Mouse (Mus musculus): ENCODE measurements at regions not wholly inside any gene's neighbourhood (a gene's known extent, or its start where the extent isn't known, plus 50 kb on each side); places are given as distances from the start of the nearest gene placed in this dataset.

DNA sequence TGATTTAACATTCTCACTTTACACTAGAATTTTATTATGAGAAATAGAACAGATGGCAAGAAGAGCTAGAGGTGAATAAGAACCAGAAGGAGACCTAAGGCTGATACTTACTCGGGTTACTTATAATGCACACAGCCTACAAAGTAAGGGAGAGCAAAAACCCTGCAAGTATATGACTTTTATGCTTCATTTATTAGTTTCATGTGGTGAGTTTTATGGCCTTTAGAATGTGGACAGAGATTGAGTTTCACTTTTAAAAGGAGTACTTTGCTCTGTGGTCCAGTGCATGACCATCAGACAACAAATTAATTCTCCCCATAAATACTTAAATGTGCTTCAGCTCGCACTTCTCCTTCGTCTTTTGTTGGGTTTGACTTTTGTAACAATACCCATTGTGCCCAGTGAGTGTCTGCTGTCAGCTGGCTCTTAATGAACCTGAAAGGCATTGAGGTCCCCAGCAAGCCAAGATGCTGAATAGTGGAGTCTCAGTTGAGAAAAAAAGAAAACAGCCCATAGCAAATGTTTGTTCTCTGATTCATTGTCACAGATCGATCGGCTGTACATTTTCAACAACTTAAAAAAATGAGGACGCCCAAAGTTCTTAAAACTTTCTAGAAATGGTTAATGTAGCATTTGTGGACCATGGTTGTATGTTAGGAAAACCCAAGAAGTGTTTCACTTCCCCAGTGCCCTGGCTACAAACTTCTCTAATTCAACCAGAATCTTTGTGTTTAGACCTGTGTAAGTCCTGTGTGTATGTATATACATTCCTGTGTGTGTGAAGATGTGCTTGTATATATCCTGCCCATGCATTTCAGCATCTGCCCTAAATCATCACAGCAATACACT is 194.5 kb downstream of the Gm5426 start:
- no peak for DNase-seq

DNA sequence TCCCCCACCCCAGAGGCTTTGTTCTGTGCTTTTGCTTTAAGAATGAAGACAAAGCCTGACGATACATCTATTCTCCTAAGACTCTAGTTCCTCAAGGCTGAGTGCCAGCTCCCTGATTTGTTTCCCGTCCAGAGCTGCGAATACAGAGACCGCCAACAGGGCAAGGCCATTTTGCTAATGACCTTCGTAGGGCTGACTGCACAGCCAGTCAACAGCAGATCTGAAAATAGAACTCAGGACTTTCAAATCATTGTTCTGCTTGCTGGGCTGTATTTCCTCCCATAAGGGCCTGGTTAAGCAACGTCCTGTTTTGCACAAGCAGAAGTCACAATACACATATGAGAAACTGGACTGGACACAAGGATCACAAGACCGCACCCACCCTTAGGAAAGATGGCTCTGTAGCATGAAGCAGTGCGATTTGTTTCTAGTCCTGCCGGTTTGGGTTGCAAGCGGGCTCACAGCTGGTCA is 196.4 kb downstream of the Gm5426 start:
- DNase-seq: no peak

DNA sequence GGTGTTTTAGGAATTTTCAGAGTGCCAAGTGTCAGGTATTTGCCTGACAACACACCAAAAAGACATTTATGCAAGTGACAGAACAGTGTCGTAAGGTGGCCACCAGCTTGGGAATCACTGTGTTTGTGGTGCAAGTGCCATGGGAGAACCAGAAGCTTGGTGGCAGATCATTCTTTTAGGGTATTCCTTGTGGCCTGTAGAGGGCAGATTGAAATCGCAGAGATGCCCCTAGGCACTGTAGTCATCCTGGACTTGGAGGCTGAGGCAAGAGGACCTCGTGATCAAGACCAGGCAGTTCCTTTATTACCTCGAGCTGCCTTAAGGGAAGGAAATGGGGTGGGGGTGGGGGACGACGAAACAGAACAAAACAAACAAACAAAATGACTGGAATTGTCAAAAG is 196.8 kb downstream of the Gm5426 start:
- no peak for DNase-seq

DNA sequence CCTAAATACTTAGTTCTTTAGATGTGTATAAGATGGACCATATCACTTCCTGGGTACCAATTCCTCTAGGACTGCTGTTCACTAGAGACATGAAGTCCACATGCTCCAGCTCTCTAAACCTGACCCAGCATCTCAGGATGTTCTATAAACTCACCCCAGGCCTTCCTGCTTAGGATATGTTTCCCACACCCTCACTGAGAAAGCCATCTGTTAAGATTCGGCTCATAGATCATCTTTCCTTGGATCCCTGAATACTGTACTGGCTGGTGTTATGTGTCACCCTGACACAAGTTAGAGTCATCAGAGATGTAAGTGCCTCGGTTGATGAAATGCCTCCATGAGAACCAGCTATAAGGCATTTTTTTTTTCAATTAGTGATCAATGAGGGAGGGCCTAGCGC is 199.9 kb downstream of the Gm5426 start:
- no peak for DNase-seq

DNA sequence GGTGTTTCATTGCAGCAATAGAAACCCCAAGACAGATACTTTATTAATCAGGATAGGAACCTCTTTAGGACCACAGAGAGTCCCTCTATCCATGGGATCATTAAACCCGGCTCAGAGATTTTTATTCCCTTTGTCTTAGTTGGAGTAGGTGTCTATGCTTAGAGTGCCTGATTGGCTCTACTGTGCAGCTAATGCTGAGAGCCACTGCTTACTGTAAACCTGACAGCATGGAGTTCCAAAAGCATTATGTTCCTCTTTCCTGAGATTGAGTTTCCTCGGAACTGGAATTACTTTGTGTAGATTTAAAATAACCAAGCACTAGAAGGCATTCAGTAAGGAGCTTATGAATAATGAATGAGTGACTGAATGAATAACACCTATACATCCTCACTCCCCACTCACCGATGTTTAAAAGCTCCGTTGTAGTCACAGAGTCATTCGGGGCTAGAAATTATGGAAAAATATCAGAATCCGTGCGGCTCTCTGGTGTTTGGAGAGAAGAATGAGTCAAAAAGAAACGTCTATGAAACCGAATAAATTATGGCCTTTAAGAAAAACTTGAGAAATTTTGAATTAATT is 200.8 kb downstream of the Gm5426 start:
- no peak for DNase-seq

DNA sequence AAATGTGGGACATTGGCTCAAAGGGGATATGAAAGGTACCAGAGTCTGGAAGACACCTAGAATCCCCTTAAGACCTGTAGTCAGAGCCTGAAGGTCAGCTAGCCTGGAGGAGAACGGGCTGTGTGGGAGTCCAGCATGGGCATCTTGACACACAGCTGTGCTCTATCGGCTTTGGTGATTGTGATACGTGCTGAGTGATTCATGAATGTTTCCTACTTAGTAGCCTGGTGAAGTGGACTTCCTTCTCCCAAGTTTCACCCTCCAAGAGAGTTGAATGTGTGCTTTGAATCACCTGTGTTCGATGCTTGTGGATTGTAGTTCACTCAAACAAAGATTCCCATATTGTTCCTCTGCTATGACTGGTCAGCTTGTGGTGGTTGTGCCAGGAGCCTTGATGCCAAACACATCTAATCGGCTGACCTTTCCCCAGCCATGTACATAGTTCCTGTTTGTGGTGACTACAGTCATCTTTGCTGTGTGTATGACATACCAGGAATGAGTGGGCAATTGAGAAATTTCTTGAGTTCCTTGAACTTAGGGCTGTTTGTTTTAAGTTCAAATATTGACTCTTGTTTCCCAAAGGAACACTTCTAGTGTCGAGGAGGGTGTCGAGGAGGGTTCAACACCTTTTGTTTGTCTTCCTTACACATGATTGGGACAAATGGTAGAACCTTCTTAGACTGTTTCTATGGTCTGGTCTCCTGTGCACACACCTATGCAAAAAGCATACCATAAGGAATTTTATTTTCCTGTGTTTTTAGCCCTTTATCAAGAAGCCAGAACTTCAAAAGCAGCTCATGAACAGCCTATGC is 201.6 kb downstream of the Gm5426 start:
- no peak for DNase-seq

DNA sequence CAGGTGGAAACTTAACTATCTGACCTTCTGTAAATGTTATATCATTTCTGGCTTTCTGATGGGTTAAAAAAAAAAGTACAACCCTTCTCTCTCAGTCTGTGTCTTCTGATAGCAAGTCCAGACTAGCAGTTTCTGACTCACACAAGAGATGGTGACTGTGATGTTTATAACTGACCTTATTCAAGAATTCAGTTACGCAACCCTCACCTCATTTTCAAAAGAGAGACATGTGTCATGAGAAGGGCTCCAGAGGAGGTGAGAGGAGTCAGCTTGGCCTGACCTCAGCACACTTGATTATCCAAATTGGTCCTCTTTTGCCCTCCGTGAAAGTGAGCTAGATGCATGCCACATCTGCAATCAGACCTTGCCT is 202.2 kb downstream of the Gm5426 start:
- DNase-seq: no peak

DNA sequence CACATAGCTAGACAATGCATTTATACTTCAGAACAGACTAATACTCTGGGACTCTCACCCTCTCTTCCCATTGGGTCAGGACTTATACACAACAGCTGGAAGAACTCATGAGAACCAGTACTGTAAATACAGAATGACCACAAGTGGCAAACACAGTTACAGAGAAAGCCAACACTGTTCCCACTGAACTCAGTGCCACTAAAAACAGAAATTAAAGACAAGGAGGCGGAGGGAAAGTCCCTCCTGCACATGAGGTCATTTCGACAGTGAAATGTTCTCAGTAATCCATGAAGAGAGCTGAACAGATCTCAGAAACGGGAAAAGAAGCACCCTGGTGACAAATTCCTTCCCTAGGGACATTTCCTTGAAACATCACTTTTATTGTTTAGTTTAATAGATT is 206.1 kb downstream of the Gm5426 start:
- DNase-seq: no peak

DNA sequence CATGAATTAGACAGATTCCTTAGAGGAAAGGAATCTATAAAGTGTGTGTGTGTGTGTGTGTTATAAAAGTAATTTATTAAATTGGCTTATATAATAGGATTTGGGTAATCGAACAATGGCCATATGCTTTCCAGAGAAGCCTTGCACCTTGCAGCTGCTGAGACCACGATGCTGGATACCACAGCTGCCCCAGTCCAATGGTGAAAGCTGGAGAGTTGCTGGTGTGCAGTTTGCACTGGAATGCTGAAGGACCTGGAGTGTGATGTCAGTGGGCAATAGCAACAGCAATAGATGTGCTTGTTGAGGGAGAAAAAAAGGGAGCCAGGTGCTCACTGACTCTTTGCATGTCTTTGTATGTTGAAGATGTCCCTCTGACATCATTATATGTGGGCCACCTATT is 207.3 kb downstream of the Gm5426 start:
- DNase-seq: no peak

DNA sequence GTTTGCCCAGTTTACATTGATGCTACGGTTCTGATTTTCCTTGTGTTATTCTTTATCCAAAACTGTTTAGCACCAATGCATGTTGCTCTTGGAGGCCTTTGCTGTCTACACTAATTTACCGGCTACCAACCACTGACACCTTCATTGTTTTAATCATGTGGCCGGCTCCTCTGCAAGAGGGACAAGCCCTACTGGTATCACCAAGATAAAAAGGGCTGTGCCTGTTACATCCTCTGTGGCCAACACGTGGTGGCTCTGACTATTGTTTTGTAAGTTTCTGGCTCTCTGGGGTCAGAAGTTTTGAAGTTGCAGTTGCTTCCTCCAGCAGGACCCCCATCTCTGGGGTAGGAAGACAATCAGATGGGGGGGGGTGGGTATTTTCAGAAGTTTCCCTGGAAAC is 214.3 kb downstream of the Gm5426 start:
- DNase-seq: no peak

DNA sequence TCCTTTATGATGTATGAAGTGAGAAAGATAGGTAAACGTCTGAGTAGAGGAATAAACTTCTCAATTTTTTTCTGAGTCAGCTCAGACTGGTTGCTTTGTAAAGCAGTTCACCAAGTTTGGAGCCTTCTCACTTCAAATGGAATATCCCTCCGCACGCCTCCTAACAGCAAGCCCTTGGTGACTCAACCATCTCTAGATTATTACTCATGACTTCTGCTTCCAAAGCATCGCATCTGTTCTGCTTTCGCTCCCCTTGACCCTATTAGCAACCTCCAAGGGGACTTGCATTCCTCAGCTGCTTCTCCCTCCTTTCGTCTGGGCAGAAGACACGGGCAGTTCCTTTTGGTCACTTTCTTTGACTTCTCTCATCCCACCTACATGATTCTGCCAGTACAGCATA is 214.9 kb downstream of the Gm5426 start:
- DNase-seq: no peak

DNA sequence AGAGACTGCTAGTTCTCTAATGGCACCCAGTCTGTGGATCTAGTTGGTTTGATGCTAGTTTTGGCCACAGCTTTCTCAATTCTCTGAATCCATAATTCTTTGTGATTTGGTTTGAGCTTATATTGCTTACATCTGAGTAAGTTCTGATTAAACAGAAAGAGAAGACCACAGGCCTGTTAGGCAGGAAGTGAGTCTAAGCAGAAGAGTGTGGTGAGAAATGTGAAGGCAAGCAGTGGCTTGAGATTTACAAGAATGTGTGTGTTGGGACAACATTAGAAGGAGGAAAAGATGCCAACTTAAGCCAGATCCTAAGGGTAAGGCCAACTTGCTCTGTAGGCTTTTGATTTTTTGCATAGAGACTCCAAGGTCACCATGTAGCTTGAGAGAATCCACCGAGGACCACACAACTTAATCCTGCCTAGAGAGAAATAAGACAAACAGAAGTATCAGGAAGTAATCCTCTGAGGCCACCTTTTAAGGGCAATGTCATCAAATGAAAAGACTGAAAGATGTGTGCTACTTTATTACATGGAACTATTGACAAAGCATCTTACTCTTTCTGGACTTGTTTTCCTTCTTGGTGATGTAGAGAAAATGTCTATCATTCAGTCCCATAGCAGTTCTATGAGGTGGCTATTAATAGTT is 220.7 kb downstream of the Gm5426 start:
- no peak for DNase-seq

DNA sequence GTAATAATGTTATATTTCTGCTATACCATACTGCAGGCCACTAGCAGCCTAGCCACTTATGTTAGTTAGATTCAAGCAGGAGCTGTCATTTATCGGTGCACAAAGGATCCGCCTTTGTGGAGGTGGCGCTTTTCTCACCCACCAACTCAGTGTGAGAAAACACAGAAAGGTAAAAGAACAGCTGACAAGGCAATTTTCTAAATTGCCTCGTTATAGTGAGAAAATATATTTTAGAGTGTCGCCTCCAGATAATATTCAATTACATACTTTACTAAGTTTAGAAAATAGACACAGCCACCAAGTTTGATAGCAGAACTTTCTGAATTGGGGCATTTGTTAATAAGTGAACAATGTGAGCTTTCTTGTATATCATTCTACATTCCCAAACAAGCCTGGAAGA is 221.2 kb downstream of the Gm5426 start:
- peak; percentile 9 for DNase-seq

DNA sequence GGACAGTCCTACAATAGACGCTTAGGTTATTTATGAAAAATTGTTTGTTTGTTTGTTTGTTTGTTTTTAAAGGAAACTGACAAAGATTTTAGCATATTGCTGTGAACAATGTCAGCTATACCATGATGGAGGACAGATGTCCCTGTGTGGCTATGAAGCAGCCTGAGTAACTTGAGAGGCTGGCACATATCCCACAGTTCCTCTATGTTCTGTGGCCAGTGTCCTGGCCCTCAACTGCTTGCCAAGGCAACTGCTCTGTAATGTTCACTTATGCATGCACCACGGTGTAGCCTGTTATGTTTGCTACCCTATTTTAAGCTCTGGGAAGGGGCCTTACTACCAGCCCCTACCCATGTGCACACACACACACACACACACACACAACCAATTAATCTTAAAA is 222.6 kb downstream of the Gm5426 start:
- DNase-seq: no peak

DNA sequence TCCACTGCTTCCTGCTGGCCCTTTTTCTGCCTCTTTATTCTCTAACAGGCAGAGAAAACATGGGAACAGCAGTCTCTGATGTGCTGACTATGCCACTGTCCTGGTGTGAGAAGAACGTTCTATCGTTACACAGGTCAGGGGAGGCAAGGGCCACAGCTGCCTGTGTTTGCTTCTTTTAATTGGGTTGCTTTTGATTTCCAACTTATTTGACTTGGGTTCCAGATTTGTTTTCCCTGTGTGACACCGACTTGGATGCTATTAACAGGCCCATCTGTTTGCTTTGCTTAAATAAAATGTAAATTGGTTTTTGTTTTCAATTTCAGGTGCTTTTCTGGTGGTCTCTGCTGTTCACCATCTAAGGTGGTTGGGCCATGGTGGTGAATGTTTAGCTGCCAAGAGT is 225.8 kb downstream of the Gm5426 start:
- no peak for DNase-seq

DNA sequence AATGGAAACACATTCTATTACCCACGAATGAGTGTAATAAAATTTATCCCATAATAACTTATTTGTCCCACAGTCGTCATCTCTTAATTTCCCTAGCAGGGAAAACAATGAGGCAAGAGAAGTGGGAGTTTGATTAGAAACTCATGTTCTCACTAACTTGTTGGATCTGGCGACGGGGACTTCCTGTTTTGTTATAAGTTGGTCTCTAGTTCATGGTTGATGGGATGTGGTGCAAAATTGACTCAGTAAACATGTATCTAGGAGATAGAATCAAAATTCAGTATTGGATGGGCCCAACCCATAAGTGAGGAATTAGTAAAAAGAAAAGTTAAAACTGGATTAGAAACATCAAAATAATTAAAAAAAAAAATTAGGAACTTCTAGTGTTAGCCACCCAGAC is 227.5 kb downstream of the Gm5426 start:
- no peak for DNase-seq

DNA sequence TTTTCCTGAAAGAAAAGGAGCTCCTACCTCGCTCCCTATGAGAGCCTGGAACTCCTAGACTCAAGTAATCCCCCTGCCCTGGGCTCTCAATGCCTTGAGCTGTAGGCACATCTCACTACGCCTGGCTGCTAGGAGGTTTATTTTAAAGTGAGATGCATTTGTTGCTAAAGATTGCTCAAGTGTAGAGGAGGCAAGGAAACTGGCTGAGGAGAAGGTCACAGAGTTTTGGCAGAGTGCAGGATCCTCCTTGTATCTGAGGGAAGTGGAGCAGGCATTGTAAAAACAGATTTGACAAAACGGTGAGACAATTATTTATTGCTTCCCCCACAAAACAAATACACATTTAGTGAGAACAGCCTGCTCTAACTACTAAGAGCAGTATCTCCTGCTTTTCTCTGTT is 228.7 kb downstream of the Gm5426 start:
- no peak for DNase-seq

DNA sequence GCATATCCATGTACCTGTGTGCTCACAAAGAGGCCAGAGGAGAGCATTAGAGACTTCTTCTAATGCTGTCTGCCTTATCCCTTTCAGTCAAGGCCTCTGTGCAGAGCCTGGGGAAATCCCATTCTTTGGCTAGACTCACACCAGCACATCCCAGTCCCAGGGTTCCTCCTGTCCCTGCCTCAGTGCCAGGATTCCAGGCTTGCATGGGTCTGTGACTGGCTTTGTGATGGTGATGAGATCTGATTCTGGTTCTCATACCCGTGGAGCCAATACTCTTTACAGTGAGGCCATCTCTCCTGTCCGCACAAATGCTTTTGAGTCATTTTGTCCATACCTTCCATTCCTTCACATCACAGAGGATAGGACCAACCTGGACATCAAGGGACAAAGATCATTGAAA is 230.5 kb downstream of the Gm5426 start:
- no peak for DNase-seq

DNA sequence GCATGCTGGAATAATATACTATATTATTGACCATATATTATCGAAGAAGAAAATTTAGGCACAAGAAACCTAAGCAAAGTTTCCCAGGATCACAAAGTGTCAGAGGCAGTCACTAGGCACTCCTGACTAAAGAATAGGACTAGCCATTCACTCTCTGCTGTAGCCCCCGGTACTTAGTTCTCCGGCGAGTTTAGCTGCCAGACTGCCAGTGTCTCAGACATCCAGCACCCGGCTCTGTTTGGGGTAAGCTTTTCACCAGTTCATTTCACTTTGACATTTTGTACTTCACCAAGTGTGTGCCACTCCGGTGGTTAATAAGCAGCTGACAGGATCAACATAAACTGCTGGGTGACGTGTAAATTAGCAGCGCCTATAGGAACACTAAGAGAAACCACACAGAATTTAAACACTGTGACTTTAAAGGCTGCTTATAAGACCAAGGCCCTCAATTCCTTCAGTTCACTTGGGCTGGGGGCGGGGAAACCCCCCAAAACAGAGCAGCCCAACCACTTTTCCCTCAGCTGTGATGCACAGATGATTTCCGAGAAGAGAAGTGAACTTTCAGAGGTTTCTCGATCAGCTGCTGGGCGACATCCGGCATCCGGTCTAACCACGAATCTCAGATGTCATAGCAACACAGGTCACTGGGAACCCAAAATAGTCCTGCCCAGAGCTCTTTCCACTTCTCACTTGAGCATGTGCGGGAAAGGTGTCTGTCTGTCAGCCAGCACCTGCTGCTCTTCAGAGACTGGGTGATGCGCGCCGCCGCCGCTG is 234.3 kb downstream of the Gm5426 start:
- DNase-seq: peak; percentile 6

DNA sequence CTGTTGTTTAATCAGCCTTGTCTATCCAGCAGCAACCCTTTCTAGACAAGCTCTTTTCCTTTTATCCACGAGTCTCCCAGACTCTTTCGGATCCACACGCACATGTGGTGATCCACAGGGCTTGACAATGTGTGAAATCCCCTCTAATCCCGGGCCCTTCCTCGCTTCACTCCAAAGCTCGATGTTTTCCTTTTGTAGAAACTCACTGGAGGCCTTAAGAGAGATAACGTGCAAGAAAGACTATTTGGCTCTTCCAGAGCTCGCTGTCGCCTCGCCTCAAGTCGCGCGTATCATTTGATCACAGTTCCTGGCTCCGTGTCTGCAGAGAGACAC is 234.9 kb downstream of the Gm5426 start:
- no peak for DNase-seq

DNA sequence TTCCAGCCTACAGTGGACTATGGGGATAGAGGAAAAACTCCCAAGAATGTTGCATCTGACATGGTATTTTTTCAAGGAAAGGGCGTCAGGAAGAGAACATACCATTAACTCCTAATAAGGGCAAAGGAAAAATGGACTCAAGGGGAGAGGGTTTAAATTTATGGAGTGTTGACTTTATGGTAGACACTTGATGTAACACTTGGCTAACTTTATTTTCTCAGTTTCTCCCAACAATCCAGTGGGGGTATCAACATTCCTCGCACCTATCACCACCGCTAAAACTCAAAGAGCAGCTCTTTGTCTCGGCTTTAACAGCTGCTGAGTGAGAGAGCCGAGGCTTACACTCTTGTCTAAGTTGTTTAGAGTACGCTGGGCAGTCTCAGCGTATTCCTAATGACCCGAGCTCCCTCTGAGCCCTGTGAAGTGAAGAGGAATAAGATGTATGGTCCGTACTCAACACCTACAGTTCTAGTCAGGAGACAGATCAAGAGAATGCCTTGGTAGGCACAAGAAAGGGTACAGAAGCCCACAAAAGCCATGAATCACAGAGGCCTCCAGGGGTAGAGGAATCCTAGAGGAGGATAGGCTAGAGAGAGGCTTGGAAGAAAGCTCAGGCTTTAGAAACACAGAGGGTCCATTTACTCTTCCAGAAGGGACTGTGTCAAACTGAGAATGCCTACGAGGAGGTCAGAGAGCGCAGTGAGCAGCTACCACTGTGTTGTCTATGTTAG is 236.4 kb downstream of the Gm5426 start:
- DNase-seq: no peak

DNA sequence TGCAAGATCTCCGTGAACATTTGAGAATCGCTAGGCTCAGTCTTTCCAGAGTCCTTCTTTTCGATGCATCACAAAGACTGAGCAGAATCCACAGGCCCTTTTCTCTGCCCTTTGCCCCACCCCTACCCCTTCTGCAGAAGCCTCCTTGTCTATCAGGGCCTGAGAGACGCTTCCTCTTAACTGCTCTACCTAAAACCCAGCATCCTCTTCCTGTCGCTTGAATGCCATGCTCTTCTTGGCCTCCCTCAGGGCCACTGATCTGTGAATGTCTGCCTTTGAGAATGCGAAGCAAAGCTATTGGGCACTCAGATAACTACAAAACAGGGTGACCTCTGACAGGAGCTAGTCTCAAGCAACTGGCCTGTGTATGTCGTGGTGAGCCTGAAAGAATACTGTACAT is 237.1 kb downstream of the Gm5426 start:
- no peak for DNase-seq

Measured in right cerebral cortex, adult 18-20 months (tissue).